Mouse (Mus musculus): ENCODE results near the gene Camkmt.

DNA sequence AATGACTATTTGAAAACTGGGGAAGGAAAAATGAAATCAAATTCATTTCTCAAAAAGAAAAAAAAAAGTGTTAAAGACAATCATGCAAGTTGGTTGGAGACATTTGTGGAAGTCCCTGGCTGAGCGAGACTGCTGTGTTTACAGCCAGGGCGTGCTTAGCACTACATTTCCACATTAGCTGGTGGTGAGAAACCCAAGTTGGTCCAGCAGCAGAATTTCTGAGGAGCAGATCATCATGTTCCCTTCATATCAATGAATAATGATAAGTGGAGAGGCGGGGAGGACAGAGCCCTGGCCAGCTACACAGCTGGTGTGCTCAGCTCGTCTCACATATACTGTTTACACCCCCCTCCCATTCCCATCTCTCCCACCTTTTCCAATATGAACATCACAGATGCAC, 292.0 kb downstream of the Camkmt start:
- TF ChIP-seq CTCF (IDR thresholded peaks at IDR 0.05; ENCODE audit: borderline replicate concordance, extremely low read depth, insufficient read depth, insufficient read length) (no peak), POLR2A (IDR thresholded peaks at IDR 0.05; ENCODE audit: borderline replicate concordance, extremely low read depth, insufficient read depth, insufficient read length, poor library complexity, severe bottlenecking) (no peak)

Measured in brain, embryonic 14.5 days (tissue).